Mouse (Mus musculus) testis, adult 2 months (tissue): ENCODE data around the gene Wdr25. TPM values are rescaled to one million over a fixed set of nuclear protein-coding genes. Genes with fewer than 3 reads are reported as not detected.

Experiments
- H3K27ac ChIP-seq: fragments of 200-500 bp; 2 replicates; pipeline ENCODE4 v1.5.1; 2012; ENCODE audit warnings: low read depth, low read length; ENCODE audit not compliant: control insufficient read depth, insufficient read depth
- H3K27me3 ChIP-seq: fragments of 200-500 bp; 2 replicates; pipeline ENCODE4 v1.6.1; 2012; ENCODE audit warnings: mild to moderate bottlenecking, low read length, moderate library complexity; ENCODE audit not compliant: control insufficient read depth, insufficient read depth
- H3K36me3 ChIP-seq: fragments of 200-500 bp; 2 replicates; pipeline ENCODE4 v1.6.1; 2012; ENCODE audit warnings: mild to moderate bottlenecking, low read length; ENCODE audit not compliant: control insufficient read depth, insufficient read depth
- H3K4me1 ChIP-seq: fragments of 200-500 bp; 2 replicates; pipeline ENCODE4 v1.6.1; 2012; ENCODE audit warnings: low read length; ENCODE audit not compliant: control insufficient read depth, insufficient read depth
- H3K4me3 ChIP-seq: fragments of 200-500 bp; 2 replicates; pipeline ENCODE4 v1.5.1; 2012; ENCODE audit warnings: low read depth, mild to moderate bottlenecking, low read length, moderate library complexity, mixed read lengths; ENCODE audit not compliant: control insufficient read depth
- CTCF ChIP-seq: fragments of 200-500 bp; IDR thresholded peaks from 2 replicates; pipeline ENCODE4 v1.5.1; 2012; ENCODE audit warnings: low read depth, mild to moderate bottlenecking, inconsistent platforms, low read length, moderate library complexity; ENCODE audit not compliant: control insufficient read depth, insufficient read depth, insufficient replicate concordance
- POLR2A ChIP-seq: fragments of 200-500 bp; IDR thresholded peaks from 2 replicates; pipeline ENCODE4 v1.6.1; 2012; ENCODE audit warnings: low read depth, mild to moderate bottlenecking, inconsistent platforms, low read length, moderate library complexity; ENCODE audit not compliant: control insufficient read depth
- polyA plus RNA-seq: library from polyadenylated mRNA; depleted of rRNA; stranded (reverse); fragments of >200 nt; gene quantifications from 2 replicates; pipeline ENCODE4 v1.2.3, GENCODE M21; 2012

The Wdr25 gene
- polyA plus RNA-seq, 1 experiment = 15.0 TPM

- H3K4me3 ChIP-seq = no peak overlapping the region
- H3K27me3 ChIP-seq = no peaks in the 10 kb centered on the region
- peaks cover 5% of the 10 kb centered on the region for H3K4me1 ChIP-seq
- no peak for TF ChIP-seq CTCF
- no peak for TF ChIP-seq POLR2A
- H3K36me3 ChIP-seq = no peaks in the 10 kb centered on the region
- no peak overlapping the region for H3K27ac ChIP-seq
These were observed 89.2 kb downstream of the Wdr25 start for GRCm38 (mm10) chr12:108982684-108982960.

GRCm38 (mm10) chr12:108983496-108983895 is 90.1 kb downstream of the Wdr25 start:
- H3K36me3 ChIP-seq = no peaks in the 10 kb centered on the region
- peaks cover 5% of the 10 kb centered on the region for H3K4me1 ChIP-seq
- no peak overlapping the region for H3K27ac ChIP-seq
- TF ChIP-seq CTCF (no peak), POLR2A (no peak)
- no peak overlapping the region for H3K4me3 ChIP-seq
- no peaks in the 10 kb centered on the region for H3K27me3 ChIP-seq

GRCm38 (mm10) chr12:108984471-108984870 is 91.0 kb downstream of the Wdr25 start:
- H3K36me3 ChIP-seq = no peaks in the 10 kb centered on the region
- peaks cover 5% of the 10 kb centered on the region for H3K4me1 ChIP-seq
- H3K27me3 ChIP-seq = no peaks in the 10 kb centered on the region
- no peak overlapping the region for H3K4me3 ChIP-seq
- no peak for TF ChIP-seq POLR2A
- no peak for TF ChIP-seq CTCF
- H3K27ac ChIP-seq = no peak overlapping the region

GRCm38 (mm10) chr12:108985025-108985424 is 91.6 kb downstream of the Wdr25 start:
- Histone ChIP-seq H3K27ac (no peak overlapping the region), H3K4me1 (peaks cover 5% of the 10 kb centered on the region)

GRCm38 (mm10) chr12:108987448-108987847 is 94.0 kb downstream of the Wdr25 start:
- Histone ChIP-seq H3K4me3 (no peak overlapping the region), H3K27ac (no peak overlapping the region), H3K27me3 (no peaks in the 10 kb centered on the region), H3K4me1 (no peaks in the 10 kb centered on the region), H3K36me3 (no peaks in the 10 kb centered on the region)
- no peak for TF ChIP-seq POLR2A
- no peak for TF ChIP-seq CTCF

More at GRCm38 (mm10) chr12:108985025-108985424, 91.6 kb downstream of the Wdr25 start:
- Histone ChIP-seq H3K36me3 (no peaks in the 10 kb centered on the region), H3K4me3 (no peak overlapping the region), H3K27me3 (no peaks in the 10 kb centered on the region)
- no peak for TF ChIP-seq POLR2A
- TF ChIP-seq CTCF = no peak

GRCm38 (mm10) chr12:108990425-108990824 is 97.0 kb downstream of the Wdr25 start:
- Histone ChIP-seq H3K36me3 (no peaks in the 10 kb centered on the region), H3K4me3 (no peak overlapping the region), H3K27me3 (no peaks in the 10 kb centered on the region), H3K4me1 (no peaks in the 10 kb centered on the region), H3K27ac (no peak overlapping the region)
- no peak for TF ChIP-seq CTCF
- no peak for TF ChIP-seq POLR2A

GRCm38 (mm10) chr12:108993046-108993445 is 99.6 kb downstream of the Wdr25 start:
- Histone ChIP-seq H3K27ac (no peak overlapping the region), H3K4me1 (no peaks in the 10 kb centered on the region), H3K4me3 (no peak overlapping the region), H3K27me3 (no peaks in the 10 kb centered on the region), H3K36me3 (no peaks in the 10 kb centered on the region)
- TF ChIP-seq POLR2A (no peak), CTCF (no peak)

- no peak; the same call in 1 of the 2 replicates for TF ChIP-seq CTCF
- TF ChIP-seq POLR2A = no peak
- no peak overlapping the region for H3K27ac ChIP-seq
- no peaks in the 10 kb centered on the region for H3K36me3 ChIP-seq
- no peak overlapping the region for H3K4me3 ChIP-seq
- H3K27me3 ChIP-seq = no peaks in the 10 kb centered on the region
- H3K4me1 ChIP-seq = no peaks in the 10 kb centered on the region
These were observed 101.1 kb downstream of the Wdr25 start for GRCm38 (mm10) chr12:108994436-108995031.
